Mouse (Mus musculus) neural tube, embryonic 14.5 days (tissue): ENCODE measurements around the gene Lsm7. TPM values are rescaled to one million over a fixed set of nuclear protein-coding genes. Genes with fewer than 3 reads are reported as not detected.
A peak's percentile ranks its signal among the peaks of the same experiment; 100 is the strongest.

Experiments
- ATAC-seq: fragments of 200-750 bp; cut with Nextera tagmentation; 2 replicates; pipeline ENCODE4 v1.8.0; 2017; ENCODE audit warnings: low read depth, mild to moderate bottlenecking, moderate TSS enrichment, moderate library complexity
- H3K27ac ChIP-seq: fragments of 300-500 bp; sonication (generic); 2 replicates; pipeline ENCODE4 v1.5.1; 2014; ENCODE audit warnings: low read depth, mild to moderate bottlenecking, control low read depth, low read length, moderate library complexity, mixed read lengths
- H3K27me3 ChIP-seq: fragments of 300-500 bp; sonication (generic); 2 replicates; pipeline ENCODE4 v1.6.1; 2014; ENCODE audit warnings: low read length; ENCODE audit not compliant: control insufficient read depth, insufficient read depth
- H3K36me3 ChIP-seq: fragments of 300-500 bp; sonication (generic); 2 replicates; pipeline ENCODE4 v1.6.1; 2014; ENCODE audit warnings: low read length, mixed read lengths; ENCODE audit not compliant: control insufficient read depth, insufficient read depth
- H3K4me1 ChIP-seq: fragments of 300-500 bp; sonication (generic); 2 replicates; pipeline ENCODE4 v1.6.1; 2014; ENCODE audit warnings: low read length; ENCODE audit not compliant: control insufficient read depth, insufficient read depth
- H3K4me2 ChIP-seq: fragments of 300-500 bp; sonication (generic); 2 replicates; pipeline ENCODE4 v1.6.1; 2014; ENCODE audit warnings: mild to moderate bottlenecking, low read depth, low read length, control low read depth
- H3K4me3 ChIP-seq: fragments of 300-500 bp; sonication (generic); 2 replicates; pipeline ENCODE4 v1.5.1; 2014; ENCODE audit warnings: low read depth, low read length, control low read depth, mixed read lengths
- H3K9ac ChIP-seq: fragments of 300-500 bp; sonication (generic); replicated peaks from 2 replicates; pipeline ENCODE4 v1.6.1; 2014; ENCODE audit warnings: low read depth, mild to moderate bottlenecking, control low read depth, low read length, mixed read lengths
- H3K9me3 ChIP-seq: fragments of 300-500 bp; sonication (generic); 2 replicates; pipeline ENCODE4 v1.6.1; 2016; ENCODE audit warnings: low read length; ENCODE audit not compliant: control insufficient read depth
- WGBS: fragments of 180-500 bp; shearing (Covaris S2); extraction: QIAGEN DNeasy Blood & Tissue Kit; methylation state at CpG from one replicate; pipeline ENCODE4 v1.1.7; 2014; 5-methylcytosine and 5-hydroxymethylcytosine counted together
- polyA plus RNA-seq: library from polyadenylated mRNA; unstranded; fragments of >200 nt; fragmentation: Nextera tagmentation; extraction: Ambion mirVana; gene quantifications from 2 replicates; pipeline ENCODE4 v1.2.1, GENCODE M21; 2014

Lsm7 gene
- polyA plus RNA-seq, 1 experiment from 2014 or later: 260 TPM

DNA sequence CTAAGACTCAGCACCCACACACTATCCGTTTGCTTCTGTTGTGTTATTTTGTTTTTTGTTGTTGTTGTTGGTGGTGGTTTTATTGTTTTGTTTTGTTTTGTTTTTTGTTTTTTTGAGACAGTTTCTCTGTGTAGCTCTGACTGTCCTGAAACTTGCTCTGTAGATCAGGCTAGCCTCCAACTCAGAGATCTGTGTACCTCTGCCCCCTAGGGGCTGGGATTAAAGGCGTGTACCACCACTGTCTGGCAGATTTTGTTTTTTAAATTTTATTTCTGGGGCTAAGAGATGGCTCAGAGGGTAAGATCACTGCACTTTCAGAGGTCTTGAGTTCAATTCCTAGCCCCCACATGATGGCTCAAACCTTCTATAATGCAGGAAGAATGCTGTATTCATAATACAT is 25.9 kb upstream of the Lsm7 start:
- Histone ChIP-seq H3K4me3 (no peak overlapping the region), H3K4me2 (no peak overlapping the region), H3K27me3 (no peaks in the 10 kb centered on the region), H3K27ac (no peak overlapping the region), H3K4me1 (no peaks in the 10 kb centered on the region), H3K36me3 (no peaks in the 10 kb centered on the region), H3K9me3 (no peaks in the 10 kb centered on the region), H3K9ac (no peak overlapping the region)
- 76% methylated on average over 2 of the region's 2 CpGs for WGBS
- ATAC-seq: no peak

GRCm38 (mm10) chr10:80880131-80880641 is 25.2 kb upstream of the Lsm7 start:
- Histone ChIP-seq H3K36me3 (no peaks in the 10 kb centered on the region), H3K9me3 (no peaks in the 10 kb centered on the region), H3K4me3 (no peak overlapping the region), H3K9ac (no peak overlapping the region), H3K27ac (no peak overlapping the region), H3K4me1 (no peaks in the 10 kb centered on the region), H3K27me3 (no peaks in the 10 kb centered on the region), H3K4me2 (no peak overlapping the region)
- no peak; the same call in 1 of the 2 replicates for ATAC-seq
- 25% methylated on average over 5 of the region's 5 CpGs for whole genome bisulfite sequencing

DNA sequence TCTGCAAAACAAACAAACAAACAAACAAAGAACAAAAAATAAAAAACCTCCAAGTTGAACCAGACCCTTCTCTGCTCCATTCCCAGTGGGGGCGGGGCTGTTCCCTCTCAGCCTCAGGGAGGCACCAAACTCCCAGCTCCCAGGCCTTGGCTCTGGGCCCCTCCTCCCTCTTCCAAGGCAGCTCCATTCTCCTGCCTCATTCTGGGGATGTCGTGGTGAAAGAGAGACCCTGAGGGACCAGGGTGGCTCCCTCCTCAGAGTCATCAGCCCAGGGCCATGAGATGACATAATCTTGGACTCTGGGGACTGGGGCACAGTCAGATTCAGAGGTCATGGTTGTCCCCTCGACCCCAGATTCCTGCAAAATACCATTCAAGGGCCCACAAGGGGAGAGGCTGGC is 21.6 kb upstream of the Lsm7 start:
- H3K27ac ChIP-seq: no peak overlapping the region
- ATAC-seq: no peak
- no peak overlapping the region for H3K4me2 ChIP-seq
- H3K9ac ChIP-seq: no peak overlapping the region
- WGBS: 28% methylated on average over 3 of the region's 3 CpGs
- H3K9me3 ChIP-seq: no peaks in the 10 kb centered on the region
- no peaks in the 10 kb centered on the region for H3K4me1 ChIP-seq
- no peaks in the 10 kb centered on the region for H3K27me3 ChIP-seq
- no peaks in the 10 kb centered on the region for H3K36me3 ChIP-seq
- no peak overlapping the region for H3K4me3 ChIP-seq

- no peak overlapping the region for H3K27ac ChIP-seq
- H3K4me1 ChIP-seq: no peaks in the 10 kb centered on the region
- no peak overlapping the region for H3K9ac ChIP-seq
- H3K4me2 ChIP-seq: no peak overlapping the region
- H3K4me3 ChIP-seq: no peak overlapping the region
- no peaks in the 10 kb centered on the region for H3K36me3 ChIP-seq
- 28% methylated on average over 5 of the region's 5 CpGs for WGBS
- no peak for ATAC-seq
- no peaks in the 10 kb centered on the region for H3K27me3 ChIP-seq
- H3K9me3 ChIP-seq: no peaks in the 10 kb centered on the region
Measured at GRCm38 (mm10) chr10:80876028-80876427, 21.0 kb upstream of the Lsm7 start.

DNA sequence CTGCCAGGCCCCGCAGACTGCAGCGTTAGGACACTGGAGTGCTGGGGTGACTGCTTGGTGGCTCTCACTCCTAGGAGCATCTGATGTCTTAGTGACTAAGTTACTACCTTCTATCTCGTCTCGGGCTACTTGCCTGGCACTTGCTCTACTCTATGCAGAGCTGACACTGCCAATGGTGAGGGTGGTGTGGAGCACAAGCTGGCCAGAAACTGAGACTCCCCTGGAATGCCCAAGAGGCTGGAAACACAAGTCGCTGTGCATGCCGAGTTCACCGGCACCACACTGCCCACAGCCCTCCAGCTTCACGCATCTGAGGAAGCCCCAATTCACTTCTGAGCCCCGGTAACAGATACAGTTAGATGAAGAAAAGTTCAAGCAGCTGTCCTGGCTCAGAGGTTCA is 19.0 kb upstream of the Lsm7 start:
- WGBS: 82% methylated on average over 9 of the region's 9 CpGs
- no peaks in the 10 kb centered on the region for H3K27me3 ChIP-seq
- H3K9ac ChIP-seq: 0 out of 2 replicates have a peak overlapping the region, but pooled peaks have one; percentile 3
- ATAC-seq: no peak
- H3K9me3 ChIP-seq: no peaks in the 10 kb centered on the region
- no peak overlapping the region for H3K4me3 ChIP-seq
- H3K4me1 ChIP-seq: no peaks in the 10 kb centered on the region
- H3K27ac ChIP-seq: no peak overlapping the region
- H3K36me3 ChIP-seq: no peaks in the 10 kb centered on the region
- H3K4me2 ChIP-seq: no peak overlapping the region

DNA sequence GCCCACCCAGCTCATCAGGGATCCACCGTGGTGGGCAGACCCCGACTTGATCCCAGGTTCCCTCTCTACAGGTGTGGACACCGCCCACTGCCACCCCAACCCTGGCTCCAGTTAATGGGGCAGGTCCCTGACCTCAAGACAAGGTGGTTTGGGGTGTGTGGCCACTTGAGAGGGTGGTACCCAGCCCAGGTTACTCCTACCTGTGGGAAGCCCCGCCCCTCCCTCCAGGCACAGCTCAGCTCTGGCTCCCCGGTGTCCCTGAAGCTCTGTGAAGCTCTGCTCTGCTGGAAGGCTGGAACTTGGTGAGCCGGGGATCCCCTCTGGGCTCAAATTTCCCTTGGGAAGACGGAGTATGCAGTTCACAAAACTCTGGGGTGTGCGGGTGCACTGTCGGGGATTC is 16.6 kb upstream of the Lsm7 start, which contains the start of gene Tmprss9:
Gene Tmprss9 (plus strand): TSS at position 268 of the 400 bp plus-strand sequence.
- H3K4me1 ChIP-seq: no peaks in the 10 kb centered on the region
- peaks cover 11% of the 10 kb centered on the region; the same call in 1 of the 2 replicates for H3K36me3 ChIP-seq
- H3K4me3 ChIP-seq: no peak within 1 kb of the TSS
- H3K4me2 ChIP-seq: no peak within 1 kb of the TSS
- H3K27me3 ChIP-seq: no peaks in the 10 kb centered on the region
- H3K9ac ChIP-seq: no peak within 1 kb of the TSS
- no peak within 1 kb of the TSS for H3K27ac ChIP-seq
- WGBS: 30% methylated on average over 9 of the region's 9 CpGs
- H3K9me3 ChIP-seq: no peaks in the 10 kb centered on the region
- ATAC-seq: no peak

DNA sequence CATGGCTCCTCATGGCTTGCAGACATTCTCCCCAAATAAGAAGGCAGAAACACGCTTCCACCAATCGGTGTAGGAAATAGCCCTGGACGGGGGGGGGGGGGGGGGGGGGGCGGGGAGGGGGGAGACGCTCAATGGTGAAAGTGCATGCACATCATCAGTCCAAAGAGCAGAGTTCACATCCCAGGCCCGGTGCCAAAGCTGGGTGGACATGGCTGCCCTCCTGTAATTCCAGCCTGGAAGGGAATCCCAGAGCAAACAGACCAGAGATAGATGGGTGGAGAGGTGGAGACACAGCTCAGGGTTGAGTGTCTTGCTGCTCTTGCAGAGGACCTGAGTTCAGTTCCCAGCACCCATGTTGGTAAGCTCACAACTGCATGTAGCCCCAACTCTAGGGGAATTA is 16.0 kb upstream of the Lsm7 start:
- Histone ChIP-seq H3K9me3 (no peaks in the 10 kb centered on the region), H3K36me3 (peaks cover 11% of the 10 kb centered on the region; the same call in 1 of the 2 replicates), H3K4me1 (no peaks in the 10 kb centered on the region), H3K4me2 (no peak overlapping the region), H3K4me3 (no peak overlapping the region), H3K9ac (no peak overlapping the region), H3K27ac (no peak overlapping the region), H3K27me3 (no peaks in the 10 kb centered on the region)
- WGBS: 85% methylated on average over 3 of the region's 6 CpGs
- no peak for ATAC-seq

DNA sequence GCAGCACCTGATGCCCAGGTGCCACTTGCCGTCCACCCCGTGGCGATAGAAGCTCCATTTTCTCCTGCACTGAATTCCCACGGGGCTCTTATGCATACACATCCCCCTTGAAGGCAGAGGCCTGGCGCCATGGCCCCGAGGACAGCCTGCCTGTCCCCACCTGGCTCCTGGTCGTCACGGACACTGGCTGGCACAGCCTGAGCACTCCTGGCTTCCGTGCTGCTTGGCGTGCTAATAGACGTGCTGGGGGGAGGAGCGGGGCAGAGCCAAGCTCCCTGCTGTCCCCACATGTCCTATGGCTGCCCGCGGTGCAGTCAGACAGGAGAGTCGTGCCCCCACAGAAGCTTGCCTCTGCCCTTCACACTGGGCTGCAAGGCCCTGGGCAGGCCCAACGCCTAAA is 9.4 kb upstream of the Lsm7 start:
- Histone ChIP-seq H3K4me2 (no peak overlapping the region), H3K27me3 (no peaks in the 10 kb centered on the region), H3K27ac (no peak overlapping the region), H3K9me3 (no peaks in the 10 kb centered on the region), H3K36me3 (peaks cover 20% of the 10 kb centered on the region; the same call in 1 of the 2 replicates), H3K9ac (no peak overlapping the region), H3K4me3 (no peak overlapping the region), H3K4me1 (no peaks in the 10 kb centered on the region)
- peak; percentile 18; the same call in 1 of the 2 replicates for ATAC-seq
- 70% methylated on average over 16 of the region's 16 CpGs for WGBS

DNA sequence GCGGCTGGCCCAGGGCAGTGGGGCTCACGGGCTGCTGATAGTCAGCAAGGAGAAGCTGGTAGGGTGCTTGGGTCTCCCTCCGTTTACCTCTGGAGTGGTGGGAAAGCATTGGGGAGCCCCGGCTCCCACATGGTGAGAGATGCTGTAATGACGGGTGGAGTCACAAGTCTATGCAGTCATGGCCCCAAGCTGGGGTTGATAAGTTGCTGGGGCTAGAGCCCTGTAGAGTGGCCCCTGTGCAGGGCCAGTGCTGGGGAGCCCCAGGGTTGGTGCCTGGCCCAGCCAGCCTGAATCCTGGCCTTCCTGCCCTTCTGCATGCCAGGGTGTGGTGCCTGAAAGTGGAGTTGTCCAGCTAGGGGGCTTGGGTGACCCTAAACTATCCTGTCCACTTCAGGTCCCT is 7.3 kb upstream of the Lsm7 start:
- H3K4me2 ChIP-seq: no peak overlapping the region
- no peak for ATAC-seq
- no peaks in the 10 kb centered on the region for H3K9me3 ChIP-seq
- WGBS: 98% methylated on average over 5 of the region's 5 CpGs
- no peak overlapping the region for H3K27ac ChIP-seq
- H3K9ac ChIP-seq: no peak overlapping the region
- no peaks in the 10 kb centered on the region for H3K27me3 ChIP-seq
- no peak overlapping the region for H3K4me3 ChIP-seq
- H3K4me1 ChIP-seq: peaks cover 3% of the 10 kb centered on the region; the same call in 1 of the 2 replicates
- H3K36me3 ChIP-seq: 0 out of 2 replicates have a peak, but pooled peaks cover 9% of the 10 kb centered on the region
